Mouse (Mus musculus): ENCODE data around the gene Dnmt3a. TPM values are rescaled to one million over a fixed set of nuclear protein-coding genes. Genes with fewer than 3 reads are reported as not detected.

Dnmt3a gene
- polyA plus RNA-seq (2015; fragmentation: Nextera tagmentation; extraction: Ambion mirVana): 55.1 and 82.6 TPM in 2 replicates

DNA sequence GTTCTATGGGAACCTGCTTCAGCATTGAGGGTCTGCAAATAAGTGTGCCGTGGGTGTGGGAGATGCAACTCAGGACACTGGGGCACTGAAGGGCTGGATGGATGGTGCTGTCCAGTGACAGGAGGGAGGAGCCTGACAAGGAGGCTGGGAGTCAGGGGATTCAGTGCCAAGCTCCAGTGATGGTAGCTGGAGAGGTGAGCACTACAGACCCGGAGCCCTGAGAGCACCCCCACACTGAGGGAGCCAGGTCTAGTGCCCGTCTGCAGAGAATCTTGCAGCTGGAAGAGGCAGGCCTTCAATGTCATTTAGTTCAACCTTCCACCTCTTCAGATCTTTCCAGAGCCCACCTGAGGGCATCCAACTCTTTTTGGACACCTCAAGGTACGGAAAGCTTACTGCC is at the start of gene Dnmt3a:
Dnmt3a (plus strand) TSS at position 156 of the 400 bp plus-strand sequence.
- WGBS: 17% methylated on average over 4 of the region's 4 CpGs
- no peaks in the 10 kb centered on the region for H3K36me3 ChIP-seq (ENCODE audit: control insufficient read depth, insufficient read depth)
- H3K27ac ChIP-seq (ENCODE audit: low read length): peak within 1 kb of the TSS; percentile 97
- peak within 1 kb of the TSS; percentile 82 for H3K4me2 ChIP-seq (ENCODE audit: low read depth, low read length)
- H3K4me3 ChIP-seq (ENCODE audit: low read length): peak within 1 kb of the TSS; percentile 88
- H3K4me1 ChIP-seq (ENCODE audit: control insufficient read depth, insufficient read depth, low read length): peaks cover 30% of the 10 kb centered on the region
- ATAC-seq (replicated peaks; ENCODE audit: extremely low read depth, insufficient read depth, low FRiP score): no peak
- H3K9ac ChIP-seq (ENCODE audit: low read length): peak within 1 kb of the TSS; percentile 93
- H3K27me3 ChIP-seq (ENCODE audit: control insufficient read depth, insufficient read depth, low read length): no peaks in the 10 kb centered on the region
- H3K9me3 ChIP-seq (replicated peaks; ENCODE audit: control insufficient read depth, low read length): no peaks in the 10 kb centered on the region

DNA sequence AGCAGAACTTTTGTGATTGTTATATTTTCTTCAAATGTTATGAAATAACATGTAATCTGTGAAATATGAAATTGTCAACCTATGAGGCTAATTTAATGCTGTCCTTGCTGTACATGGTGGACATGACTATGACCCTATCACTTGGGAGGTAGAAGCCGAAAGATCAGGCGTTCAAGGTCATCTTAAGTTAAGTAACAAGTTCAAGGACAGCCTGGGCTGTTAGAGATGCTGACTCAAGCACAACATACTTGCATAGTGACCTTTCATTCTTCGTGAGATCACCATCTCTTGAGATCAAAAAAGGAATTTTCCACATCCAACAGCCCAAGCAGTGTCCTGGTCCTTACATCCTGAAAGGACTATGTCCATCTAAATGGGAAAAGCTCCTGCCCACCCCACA is 49.6 kb upstream of the Dnmt3a start:
- H3K36me3 ChIP-seq (ENCODE audit: control insufficient read depth, insufficient read depth): no peaks in the 10 kb centered on the region
- H3K9ac ChIP-seq (ENCODE audit: low read length): no peak overlapping the region
- no peak overlapping the region for H3K4me2 ChIP-seq (ENCODE audit: low read depth, low read length)
- H3K27ac ChIP-seq (ENCODE audit: low read length): no peak overlapping the region
- 83% methylated on average over 3 of the region's 3 CpGs for WGBS
- H3K4me3 ChIP-seq (ENCODE audit: low read length): no peak overlapping the region
- no peaks in the 10 kb centered on the region for H3K9me3 ChIP-seq (replicated peaks; ENCODE audit: control insufficient read depth, low read length)
- ATAC-seq (replicated peaks; ENCODE audit: extremely low read depth, insufficient read depth, low FRiP score): no peak
- peaks cover 5% of the 10 kb centered on the region; the same call in 1 of the 2 replicates for H3K4me1 ChIP-seq (ENCODE audit: control insufficient read depth, insufficient read depth, low read length)
- H3K27me3 ChIP-seq (ENCODE audit: control insufficient read depth, insufficient read depth, low read length): no peaks in the 10 kb centered on the region

DNA sequence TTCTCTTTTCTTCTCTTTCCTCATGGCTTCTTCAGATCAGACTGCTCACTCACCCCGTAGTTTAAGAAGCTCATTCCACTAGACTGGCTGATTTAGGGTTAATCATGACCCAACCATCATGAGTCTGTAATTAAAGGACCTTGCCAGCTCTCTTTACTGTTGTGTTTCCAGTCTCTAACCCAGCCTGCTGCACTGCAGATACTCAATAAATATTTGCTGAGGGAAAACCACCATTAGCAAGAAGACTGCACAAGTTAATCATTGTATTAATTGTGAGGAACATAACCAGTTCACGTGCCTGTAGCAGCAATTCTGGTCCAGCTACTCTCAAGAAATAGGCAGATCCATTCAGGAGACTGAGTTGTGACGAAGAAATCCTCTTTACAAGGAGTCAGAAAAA is 47.7 kb upstream of the Dnmt3a start:
- no peaks in the 10 kb centered on the region for H3K27me3 ChIP-seq (ENCODE audit: control insufficient read depth, insufficient read depth, low read length)
- H3K4me2 ChIP-seq (ENCODE audit: low read depth, low read length): no peak overlapping the region
- no peaks in the 10 kb centered on the region for H3K9me3 ChIP-seq (replicated peaks; ENCODE audit: control insufficient read depth, low read length)
- 85% methylated on average over 3 of the region's 3 CpGs for WGBS
- no peaks in the 10 kb centered on the region for H3K36me3 ChIP-seq (ENCODE audit: control insufficient read depth, insufficient read depth)
- peaks cover 5% of the 10 kb centered on the region; the same call in 1 of the 2 replicates for H3K4me1 ChIP-seq (ENCODE audit: control insufficient read depth, insufficient read depth, low read length)
- H3K4me3 ChIP-seq (ENCODE audit: low read length): no peak overlapping the region
- no peak for ATAC-seq (replicated peaks; ENCODE audit: extremely low read depth, insufficient read depth, low FRiP score)
- H3K27ac ChIP-seq (ENCODE audit: low read length): no peak overlapping the region
- H3K9ac ChIP-seq (ENCODE audit: low read length): no peak overlapping the region

DNA sequence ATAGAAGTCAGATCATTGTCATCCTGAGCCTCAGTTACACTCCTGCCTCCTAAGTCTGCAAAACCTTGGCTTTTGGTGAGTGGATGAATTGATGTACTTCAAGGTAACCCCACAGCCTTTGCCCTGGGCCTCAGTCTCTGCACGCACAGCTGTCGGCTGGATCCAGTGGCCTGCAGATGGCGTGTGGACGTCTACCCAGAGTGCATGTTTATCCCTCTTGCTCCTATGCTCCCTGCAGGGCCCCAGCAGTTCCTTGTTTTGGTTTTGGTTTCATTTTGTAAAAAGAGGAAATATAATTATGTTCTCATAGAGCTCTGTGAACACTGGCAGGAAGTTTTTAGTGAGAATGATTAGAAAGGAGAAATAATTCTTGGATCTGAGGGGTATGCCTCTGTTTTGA is 46.4 kb upstream of the Dnmt3a start:
- no peak overlapping the region for H3K4me3 ChIP-seq (ENCODE audit: low read length)
- 26% methylated on average over 4 of the region's 4 CpGs for WGBS
- ATAC-seq (replicated peaks; ENCODE audit: extremely low read depth, insufficient read depth, low FRiP score): no peak
- no peaks in the 10 kb centered on the region for H3K36me3 ChIP-seq (ENCODE audit: control insufficient read depth, insufficient read depth)
- H3K4me1 ChIP-seq (ENCODE audit: control insufficient read depth, insufficient read depth, low read length): peaks cover 13% of the 10 kb centered on the region
- H3K27ac ChIP-seq (ENCODE audit: low read length): no peak overlapping the region
- H3K9ac ChIP-seq (ENCODE audit: low read length): no peak overlapping the region
- H3K27me3 ChIP-seq (ENCODE audit: control insufficient read depth, insufficient read depth, low read length): no peaks in the 10 kb centered on the region
- no peaks in the 10 kb centered on the region for H3K9me3 ChIP-seq (replicated peaks; ENCODE audit: control insufficient read depth, low read length)
- H3K4me2 ChIP-seq (ENCODE audit: low read depth, low read length): no peak overlapping the region

- H3K36me3 ChIP-seq (ENCODE audit: control insufficient read depth, insufficient read depth): no peaks in the 10 kb centered on the region
- WGBS: 75% methylated on average over 4 of the region's 4 CpGs
- no peak overlapping the region for H3K27ac ChIP-seq (ENCODE audit: low read length)
- no peak for ATAC-seq (replicated peaks; ENCODE audit: extremely low read depth, insufficient read depth, low FRiP score)
- no peak overlapping the region for H3K4me3 ChIP-seq (ENCODE audit: low read length)
- peaks cover 17% of the 10 kb centered on the region for H3K4me1 ChIP-seq (ENCODE audit: control insufficient read depth, insufficient read depth, low read length)
- H3K9ac ChIP-seq (ENCODE audit: low read length): no peak overlapping the region
- H3K27me3 ChIP-seq (ENCODE audit: control insufficient read depth, insufficient read depth, low read length): no peaks in the 10 kb centered on the region
- H3K4me2 ChIP-seq (ENCODE audit: low read depth, low read length): no peak overlapping the region
- H3K9me3 ChIP-seq (replicated peaks; ENCODE audit: control insufficient read depth, low read length): no peaks in the 10 kb centered on the region
Measured at GRCm38 (mm10) chr12:3760876-3761590, 44.8 kb upstream of the Dnmt3a start.

DNA sequence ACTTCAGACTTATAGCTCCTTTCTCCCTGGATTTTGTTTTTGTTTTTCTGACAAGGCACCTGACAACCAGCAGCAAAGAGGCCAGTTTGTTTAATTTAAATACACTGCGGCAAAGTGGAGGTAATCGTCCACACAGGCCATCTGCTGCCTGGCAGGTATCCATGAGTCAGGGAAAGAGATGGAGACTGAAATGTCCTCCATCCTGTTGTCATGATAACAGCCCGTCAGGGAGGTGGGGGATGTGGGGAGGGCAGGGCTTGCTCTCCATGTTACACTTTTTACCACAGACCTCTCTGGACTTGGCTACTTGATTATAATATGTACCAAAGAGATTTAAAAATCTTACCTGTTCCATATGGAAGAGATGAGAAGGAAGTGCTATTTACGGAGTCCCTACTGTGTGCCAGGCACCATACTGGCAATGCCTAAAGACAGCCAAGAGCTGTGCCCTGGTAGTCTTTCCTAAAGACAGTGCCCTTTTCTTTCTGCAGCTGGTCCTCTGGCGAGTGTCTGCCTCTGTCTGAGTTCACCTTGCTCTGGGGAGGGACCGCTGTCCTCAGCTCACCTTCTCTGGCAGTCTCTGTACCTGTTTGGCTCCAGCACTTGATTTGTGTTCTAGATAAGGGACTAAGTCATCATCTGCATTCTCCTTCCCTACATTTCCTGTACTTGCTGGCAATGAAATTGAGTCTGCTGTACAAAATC is 44.1 kb upstream of the Dnmt3a start:
- ATAC-seq (replicated peaks; ENCODE audit: extremely low read depth, insufficient read depth, low FRiP score): no peak
- Histone ChIP-seq H3K9ac (ENCODE audit: low read length) (no peak overlapping the region), H3K9me3 (replicated peaks; ENCODE audit: control insufficient read depth, low read length) (no peaks in the 10 kb centered on the region), H3K27ac (ENCODE audit: low read length) (no peak overlapping the region), H3K4me3 (ENCODE audit: low read length) (no peak overlapping the region), H3K4me2 (ENCODE audit: low read depth, low read length) (no peak overlapping the region), H3K36me3 (ENCODE audit: control insufficient read depth, insufficient read depth) (no peaks in the 10 kb centered on the region), H3K4me1 (ENCODE audit: control insufficient read depth, insufficient read depth, low read length) (peaks cover 17% of the 10 kb centered on the region), H3K27me3 (ENCODE audit: control insufficient read depth, insufficient read depth, low read length) (no peaks in the 10 kb centered on the region)
- 64% methylated on average over 6 of the region's 6 CpGs for WGBS

GRCm38 (mm10) chr12:3764191-3764804 is 41.5 kb upstream of the Dnmt3a start:
- Histone ChIP-seq H3K36me3 (ENCODE audit: control insufficient read depth, insufficient read depth) (no peaks in the 10 kb centered on the region), H3K4me1 (ENCODE audit: control insufficient read depth, insufficient read depth, low read length) (peaks cover 17% of the 10 kb centered on the region), H3K4me2 (ENCODE audit: low read depth, low read length) (no peak overlapping the region), H3K4me3 (ENCODE audit: low read length) (no peak overlapping the region), H3K27me3 (ENCODE audit: control insufficient read depth, insufficient read depth, low read length) (no peaks in the 10 kb centered on the region), H3K9me3 (replicated peaks; ENCODE audit: control insufficient read depth, low read length) (no peaks in the 10 kb centered on the region), H3K27ac (ENCODE audit: low read length) (peak overlapping the region; percentile 52), H3K9ac (ENCODE audit: low read length) (no peak overlapping the region)
- peak; percentile 54; the same call in 1 of the 2 replicates for ATAC-seq (replicated peaks; ENCODE audit: extremely low read depth, insufficient read depth, low FRiP score)
- WGBS: 50% methylated on average over 3 of the region's 3 CpGs

GRCm38 (mm10) chr12:3767360-3767759 is 38.4 kb upstream of the Dnmt3a start:
- H3K9ac ChIP-seq (ENCODE audit: low read length): no peak overlapping the region
- H3K27me3 ChIP-seq (ENCODE audit: control insufficient read depth, insufficient read depth, low read length): no peaks in the 10 kb centered on the region
- H3K4me1 ChIP-seq (ENCODE audit: control insufficient read depth, insufficient read depth, low read length): peaks cover 12% of the 10 kb centered on the region
- 69% methylated on average over 8 of the region's 8 CpGs for WGBS
- H3K27ac ChIP-seq (ENCODE audit: low read length): no peak overlapping the region
- H3K4me3 ChIP-seq (ENCODE audit: low read length): no peak overlapping the region
- H3K36me3 ChIP-seq (ENCODE audit: control insufficient read depth, insufficient read depth): no peaks in the 10 kb centered on the region
- H3K4me2 ChIP-seq (ENCODE audit: low read depth, low read length): no peak overlapping the region
- H3K9me3 ChIP-seq (replicated peaks; ENCODE audit: control insufficient read depth, low read length): no peaks in the 10 kb centered on the region
- no peak for ATAC-seq (replicated peaks; ENCODE audit: extremely low read depth, insufficient read depth, low FRiP score)

GRCm38 (mm10) chr12:3768391-3768790 is 37.4 kb upstream of the Dnmt3a start:
- Histone ChIP-seq H3K4me2 (ENCODE audit: low read depth, low read length) (no peak overlapping the region), H3K36me3 (ENCODE audit: control insufficient read depth, insufficient read depth) (no peaks in the 10 kb centered on the region), H3K27me3 (ENCODE audit: control insufficient read depth, insufficient read depth, low read length) (no peaks in the 10 kb centered on the region), H3K27ac (ENCODE audit: low read length) (no peak overlapping the region), H3K4me1 (ENCODE audit: control insufficient read depth, insufficient read depth, low read length) (peaks cover 10% of the 10 kb centered on the region), H3K4me3 (ENCODE audit: low read length) (no peak overlapping the region), H3K9ac (ENCODE audit: low read length) (no peak overlapping the region), H3K9me3 (replicated peaks; ENCODE audit: control insufficient read depth, low read length) (no peaks in the 10 kb centered on the region)
- WGBS: 93% methylated on average over 4 of the region's 4 CpGs
- ATAC-seq (replicated peaks; ENCODE audit: extremely low read depth, insufficient read depth, low FRiP score): no peak

Data from heart, embryonic 16.5 days (tissue).